Mouse (Mus musculus): Measurements from ENCODE around the gene Grik5. TPM values are rescaled to one million over a fixed set of nuclear protein-coding genes. Genes with fewer than 3 reads are reported as not detected.

Gene Grik5
- polyA plus RNA-seq, 1 experiment from 2014 or later = 8.3 TPM

DNA sequence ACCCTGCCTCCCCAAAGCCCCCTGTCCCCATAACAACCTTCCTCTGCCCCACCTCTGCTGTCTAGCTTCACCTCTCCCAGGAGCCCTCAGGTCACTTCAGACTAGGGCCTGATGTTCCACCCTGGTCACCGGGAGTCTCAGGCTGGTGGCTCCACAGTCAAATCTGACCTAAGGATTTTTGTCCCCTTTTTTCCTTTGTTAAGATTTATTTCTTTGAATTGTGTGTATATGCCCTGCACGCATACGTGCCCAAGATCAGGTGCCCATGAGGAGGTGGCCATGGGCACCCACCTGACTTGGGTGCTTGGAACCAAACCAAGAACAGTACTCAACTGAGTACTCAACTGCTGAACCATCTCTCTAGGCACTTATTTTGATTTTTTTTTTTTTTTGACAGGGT, 101.8 kb downstream of the Grik5 start:
- ATAC-seq (ENCODE audit: insufficient number of reproducible peaks, insufficient read depth, low FRiP score, low read depth) = no peak
- Histone ChIP-seq H3K9ac (ENCODE audit: low read length) (no peak overlapping the region), H3K27ac (replicated peaks in 1 of 2; ENCODE audit: control insufficient read depth in 1 of 2, insufficient read depth in 1 of 2, low read depth in 2 of 2, low read length in 2 of 2) (no peak overlapping the region), H3K4me3 (ENCODE audit: control insufficient read depth in 1 of 2, insufficient read depth in 1 of 2, low read depth in 1 of 2, low read length in 2 of 2) (no peak overlapping the region), H3K36me3 (ENCODE audit: control insufficient read depth, insufficient read depth, low read length) (peaks cover 8% of the 10 kb centered on the region), H3K27me3 (ENCODE audit: control insufficient read depth, insufficient read depth, low read length) (no peaks in the 10 kb centered on the region), H3K4me2 (ENCODE audit: low read length) (no peak overlapping the region), H3K9me3 (ENCODE audit: control insufficient read depth, low read length) (no peaks in the 10 kb centered on the region), H3K4me1 (ENCODE audit: control insufficient read depth in 2 of 2, insufficient read depth in 2 of 2, low read length in 2 of 2) (peaks cover 5 to 9% of the 10 kb centered on the region in 2 experiments)
- 97% methylated on average over 3 of the region's 3 CpGs for WGBS

DNA sequence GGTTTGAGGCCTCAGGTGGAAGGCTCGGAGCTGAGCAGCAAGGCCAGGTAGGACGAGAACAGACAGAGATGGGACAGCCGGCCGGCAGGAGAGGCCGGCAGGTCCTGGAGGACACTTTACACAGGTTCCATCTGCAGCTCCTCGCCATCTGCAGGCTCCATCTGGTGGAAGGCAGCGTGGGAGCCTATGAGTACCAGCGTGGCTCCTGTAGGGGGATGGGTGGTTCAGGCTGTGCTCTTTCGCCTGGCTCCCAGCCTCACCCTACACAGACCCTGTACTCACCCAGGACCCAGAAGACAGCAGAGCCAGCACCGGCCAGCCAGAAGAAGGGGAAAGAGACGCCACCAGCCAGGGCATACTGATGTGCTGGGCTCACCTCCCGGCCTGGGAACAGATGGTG, 102.3 kb downstream of the Grik5 start:
- Histone ChIP-seq H3K4me1 (ENCODE audit: control insufficient read depth in 2 of 2, insufficient read depth in 2 of 2, low read length in 2 of 2) (peaks cover 5 to 9% of the 10 kb centered on the region in 2 experiments), H3K36me3 (ENCODE audit: control insufficient read depth, insufficient read depth, low read length) (peaks cover 8% of the 10 kb centered on the region), H3K9me3 (ENCODE audit: control insufficient read depth, low read length) (no peaks in the 10 kb centered on the region), H3K27me3 (ENCODE audit: control insufficient read depth, insufficient read depth, low read length) (no peaks in the 10 kb centered on the region), H3K27ac (replicated peaks in 1 of 2; ENCODE audit: control insufficient read depth in 1 of 2, insufficient read depth in 1 of 2, low read depth in 2 of 2, low read length in 2 of 2) (no peak overlapping the region), H3K4me3 (ENCODE audit: control insufficient read depth in 1 of 2, insufficient read depth in 1 of 2, low read depth in 1 of 2, low read length in 2 of 2) (no peak overlapping the region), H3K4me2 (ENCODE audit: low read length) (no peak overlapping the region), H3K9ac (ENCODE audit: low read length) (no peak overlapping the region)
- WGBS = 76% methylated on average over 12 of the region's 12 CpGs
- ATAC-seq (ENCODE audit: insufficient number of reproducible peaks, insufficient read depth, low FRiP score, low read depth) = no peak

DNA sequence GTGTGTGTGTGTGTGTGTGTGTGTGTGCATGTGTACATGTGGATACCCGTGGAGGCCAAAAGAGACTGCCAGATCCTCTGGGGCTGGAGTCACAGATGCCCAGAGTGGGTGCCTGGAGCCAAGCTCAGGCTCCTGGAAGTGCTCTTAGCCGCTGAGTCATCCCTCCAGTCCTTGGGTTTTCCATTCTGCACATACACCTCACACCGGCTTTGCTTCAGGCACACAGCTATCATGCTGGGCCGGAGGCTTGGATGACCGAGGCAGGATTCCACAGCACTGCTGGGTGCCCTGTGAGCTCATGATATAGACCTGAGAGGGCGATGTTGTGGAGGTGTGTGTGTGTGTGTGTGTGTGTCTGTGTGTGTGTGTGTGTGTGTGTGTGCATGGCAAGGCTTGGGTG, 103.7 kb downstream of the Grik5 start:
- no peak overlapping the region for H3K9ac ChIP-seq (ENCODE audit: low read length)
- 72% methylated on average over 6 of the region's 6 CpGs for WGBS
- H3K4me2 ChIP-seq (ENCODE audit: low read length) = no peak overlapping the region
- H3K4me1 ChIP-seq (ENCODE audit: control insufficient read depth in 2 of 2, insufficient read depth in 2 of 2, low read length in 2 of 2) = peaks cover 5 to 9% of the 10 kb centered on the region in 2 experiments
- no peak overlapping the region for H3K4me3 ChIP-seq (ENCODE audit: control insufficient read depth in 1 of 2, insufficient read depth in 1 of 2, low read depth in 1 of 2, low read length in 2 of 2)
- H3K36me3 ChIP-seq (ENCODE audit: control insufficient read depth, insufficient read depth, low read length) = peaks cover 8% of the 10 kb centered on the region
- H3K27me3 ChIP-seq (ENCODE audit: control insufficient read depth, insufficient read depth, low read length) = no peaks in the 10 kb centered on the region
- no peak for ATAC-seq (ENCODE audit: insufficient number of reproducible peaks, insufficient read depth, low FRiP score, low read depth)
- no peak overlapping the region for H3K27ac ChIP-seq (replicated peaks in 1 of 2; ENCODE audit: control insufficient read depth in 1 of 2, insufficient read depth in 1 of 2, low read depth in 2 of 2, low read length in 2 of 2)
- H3K9me3 ChIP-seq (ENCODE audit: control insufficient read depth, low read length) = no peaks in the 10 kb centered on the region

DNA sequence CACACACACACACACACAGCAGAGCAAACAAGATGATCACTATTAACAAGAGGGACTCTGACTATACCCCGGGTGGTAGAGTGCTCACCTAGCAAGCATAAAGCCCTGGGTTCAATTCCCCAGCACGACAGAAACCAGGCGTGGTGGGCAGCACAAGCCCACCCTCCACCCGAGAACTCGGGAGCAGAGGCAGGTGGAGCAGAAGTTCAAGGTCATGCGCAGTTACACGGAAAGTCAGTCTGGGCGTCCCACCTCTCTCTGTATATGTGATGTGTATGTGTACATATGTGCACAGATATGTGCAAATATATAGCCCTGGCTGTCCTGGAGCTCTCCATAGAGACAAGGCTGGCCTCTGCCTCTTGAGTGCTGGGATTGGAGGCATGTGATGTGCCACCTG, 104.2 kb downstream of the Grik5 start:
- no peak for ATAC-seq (ENCODE audit: insufficient number of reproducible peaks, insufficient read depth, low FRiP score, low read depth)
- 75% methylated on average over 8 of the region's 8 CpGs for WGBS

DNA sequence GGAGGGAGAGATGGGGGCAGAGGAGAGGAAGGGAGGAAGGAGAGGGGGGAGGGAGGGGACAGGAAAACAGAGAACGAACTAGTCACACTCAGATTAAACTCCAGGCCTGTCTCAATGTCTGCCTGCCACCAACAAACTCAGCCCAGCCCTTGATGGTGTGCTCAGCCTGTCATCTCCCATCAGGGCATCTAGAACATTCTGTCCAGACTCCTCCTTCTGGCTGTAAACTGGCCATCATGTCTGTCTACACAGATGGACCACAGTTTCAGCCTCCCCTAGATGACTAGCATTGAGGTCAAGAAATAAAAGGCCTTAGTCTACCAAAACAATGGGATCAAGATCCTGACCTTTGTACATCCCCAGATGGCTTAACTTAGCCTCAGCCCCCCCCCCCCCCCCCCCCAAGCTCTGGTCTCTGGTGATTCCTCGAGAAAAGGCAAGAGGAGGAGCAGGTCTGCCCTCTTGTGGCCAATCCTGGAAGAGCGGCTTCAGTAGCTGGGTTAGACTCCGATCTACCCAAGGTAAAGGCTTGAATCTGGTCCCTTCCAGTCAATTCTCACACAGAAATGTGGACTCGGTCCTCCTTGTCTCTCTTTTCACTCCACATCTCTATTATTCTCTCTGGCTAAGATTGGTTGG, 107.1 kb downstream of the Grik5 start:
- H3K27me3 ChIP-seq (ENCODE audit: control insufficient read depth, insufficient read depth, low read length) = no peaks in the 10 kb centered on the region
- H3K4me1 ChIP-seq (ENCODE audit: control insufficient read depth in 2 of 2, insufficient read depth in 2 of 2, low read length in 2 of 2) = no peaks in the 10 kb centered on the region
- no peaks in the 10 kb centered on the region for H3K9me3 ChIP-seq (ENCODE audit: control insufficient read depth, low read length)
- peaks cover 6% of the 10 kb centered on the region for H3K36me3 ChIP-seq (ENCODE audit: control insufficient read depth, insufficient read depth, low read length)
- H3K4me2 ChIP-seq (ENCODE audit: low read length) = no peak overlapping the region
- no peak for ATAC-seq (ENCODE audit: insufficient number of reproducible peaks, insufficient read depth, low FRiP score, low read depth)
- no peak overlapping the region for H3K27ac ChIP-seq (replicated peaks in 1 of 2; ENCODE audit: control insufficient read depth in 1 of 2, insufficient read depth in 1 of 2, low read depth in 2 of 2, low read length in 2 of 2)
- no peak overlapping the region for H3K9ac ChIP-seq (ENCODE audit: low read length)
- no peak overlapping the region for H3K4me3 ChIP-seq (ENCODE audit: control insufficient read depth in 1 of 2, insufficient read depth in 1 of 2, low read depth in 1 of 2, low read length in 2 of 2)
- WGBS = 13% methylated on average over 5 of the region's 5 CpGs

More for the DNA sequence above, 104.2 kb downstream of the Grik5 start:
- Histone ChIP-seq H3K4me1 (ENCODE audit: control insufficient read depth in 2 of 2, insufficient read depth in 2 of 2, low read length in 2 of 2) (peaks cover 5 to 9% of the 10 kb centered on the region in 2 experiments), H3K27ac (replicated peaks in 1 of 2; ENCODE audit: control insufficient read depth in 1 of 2, insufficient read depth in 1 of 2, low read depth in 2 of 2, low read length in 2 of 2) (no peak overlapping the region), H3K4me3 (ENCODE audit: control insufficient read depth in 1 of 2, insufficient read depth in 1 of 2, low read depth in 1 of 2, low read length in 2 of 2) (no peak overlapping the region), H3K27me3 (ENCODE audit: control insufficient read depth, insufficient read depth, low read length) (no peaks in the 10 kb centered on the region), H3K9me3 (ENCODE audit: control insufficient read depth, low read length) (no peaks in the 10 kb centered on the region), H3K36me3 (ENCODE audit: control insufficient read depth, insufficient read depth, low read length) (peaks cover 8% of the 10 kb centered on the region), H3K9ac (ENCODE audit: low read length) (no peak overlapping the region), H3K4me2 (ENCODE audit: low read length) (no peak overlapping the region)

DNA sequence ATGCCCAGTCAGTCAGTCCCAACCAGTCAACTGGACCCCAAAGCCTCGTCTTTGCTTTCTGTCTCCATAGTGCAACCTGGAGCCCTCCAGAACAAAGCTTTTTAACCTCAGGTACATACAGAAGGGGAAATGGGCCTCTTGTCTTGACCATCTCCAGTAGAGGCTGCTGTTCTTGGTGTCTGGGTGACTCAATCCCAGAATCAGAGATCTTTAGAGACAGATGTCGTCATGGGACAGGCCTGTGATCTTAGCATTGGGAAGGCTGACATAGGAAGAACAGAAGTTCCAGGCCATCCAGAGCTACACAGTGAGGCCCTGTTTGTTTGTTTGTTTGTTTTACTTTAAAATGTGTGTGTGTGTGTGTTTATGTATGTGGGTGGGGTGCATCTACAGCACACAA, 107.9 kb downstream of the Grik5 start:
- Histone ChIP-seq H3K9ac (ENCODE audit: low read length) (no peak overlapping the region), H3K4me3 (ENCODE audit: control insufficient read depth in 1 of 2, insufficient read depth in 1 of 2, low read depth in 1 of 2, low read length in 2 of 2) (no peak overlapping the region), H3K4me1 (ENCODE audit: control insufficient read depth in 2 of 2, insufficient read depth in 2 of 2, low read length in 2 of 2) (no peaks in the 10 kb centered on the region), H3K4me2 (ENCODE audit: low read length) (no peak overlapping the region), H3K9me3 (ENCODE audit: control insufficient read depth, low read length) (no peaks in the 10 kb centered on the region), H3K27ac (replicated peaks in 1 of 2; ENCODE audit: control insufficient read depth in 1 of 2, insufficient read depth in 1 of 2, low read depth in 2 of 2, low read length in 2 of 2) (no peak overlapping the region), H3K27me3 (ENCODE audit: control insufficient read depth, insufficient read depth, low read length) (no peaks in the 10 kb centered on the region), H3K36me3 (ENCODE audit: control insufficient read depth, insufficient read depth, low read length) (no peaks in the 10 kb centered on the region)
- ATAC-seq (ENCODE audit: insufficient number of reproducible peaks, insufficient read depth, low FRiP score, low read depth) = no peak
- 59% methylated on average over 2 of the region's 2 CpGs for WGBS

Small RNA genes within 50 kb of the gene (microRNA-seq; reads per million reads assigned to microRNA genes)
- gene Mir6537 (not detected), gene Mir7046 (not detected), gene Mir7047 (not detected)

Other genes with a start within 250 kb of the Grik5 start
- 13.5 and 14.2 TPM in 2 replicates for gene Gm9844, start 210.1 kb downstream of the Grik5 start, polyA plus RNA-seq (2014; fragmentation: Nextera tagmentation; extraction: Ambion mirVana)
- not detected in 2 replicates for gene Lypd4, start 202.4 kb downstream of the Grik5 start, polyA plus RNA-seq (2014; fragmentation: Nextera tagmentation; extraction: Ambion mirVana)
- gene Dmrtc2, start 202.3 kb downstream of the Grik5 start, polyA plus RNA-seq (2014; fragmentation: Nextera tagmentation; extraction: Ambion mirVana) = not detected in 2 replicates
- 1,418 and 1,656 TPM in 2 replicates for gene Rps19, start 188.0 kb downstream of the Grik5 start, polyA plus RNA-seq (2014; fragmentation: Nextera tagmentation; extraction: Ambion mirVana)
- not detected in 2 replicates for gene Cd79a, start 175.0 kb downstream of the Grik5 start, polyA plus RNA-seq (2014; fragmentation: Nextera tagmentation; extraction: Ambion mirVana)
- gene Arhgef1, start 169.4 kb downstream of the Grik5 start, polyA plus RNA-seq (2014; fragmentation: Nextera tagmentation; extraction: Ambion mirVana) = 58.4 and 63.3 TPM in 2 replicates
- not detected in 2 replicates for gene Gm4881, start 127.9 kb downstream of the Grik5 start, polyA plus RNA-seq (2014; fragmentation: Nextera tagmentation; extraction: Ambion mirVana)
- gene Rabac1, start 99.6 kb downstream of the Grik5 start, polyA plus RNA-seq (2014; fragmentation: Nextera tagmentation; extraction: Ambion mirVana) = 254 and 263 TPM in 2 replicates
- gene Atp1a3, start 66.4 kb downstream of the Grik5 start, polyA plus RNA-seq (2014; fragmentation: Nextera tagmentation; extraction: Ambion mirVana) = 0.67 and 0.76 TPM in 2 replicates
- gene Zfp574, start 221 bp upstream of the Grik5 start, polyA plus RNA-seq (2014; fragmentation: Nextera tagmentation; extraction: Ambion mirVana) = 14.5 and 14.8 TPM in 2 replicates
- 0.50 and 0.71 TPM in 2 replicates for gene Pou2f2, start 107.4 kb upstream of the Grik5 start, polyA plus RNA-seq (2014; fragmentation: Nextera tagmentation; extraction: Ambion mirVana)
- 4.8 and 5.7 TPM in 2 replicates for gene Dedd2, start 148.3 kb upstream of the Grik5 start, polyA plus RNA-seq (2014; fragmentation: Nextera tagmentation; extraction: Ambion mirVana)
- 2.3 and 2.4 TPM in 2 replicates for gene Zfp526, start 149.1 kb upstream of the Grik5 start, polyA plus RNA-seq (2014; fragmentation: Nextera tagmentation; extraction: Ambion mirVana)
- 10.0 and 12.2 TPM in 2 replicates for gene Gsk3a, start 165.5 kb upstream of the Grik5 start, polyA plus RNA-seq (2014; fragmentation: Nextera tagmentation; extraction: Ambion mirVana)
- 14.4 and 17.4 TPM in 2 replicates for gene Erf, start 178.4 kb upstream of the Grik5 start, polyA plus RNA-seq (2014; fragmentation: Nextera tagmentation; extraction: Ambion mirVana)
- 25.4 and 28.4 TPM in 2 replicates for gene Cic, start 195.4 kb upstream of the Grik5 start, polyA plus RNA-seq (2014; fragmentation: Nextera tagmentation; extraction: Ambion mirVana)
- gene Pafah1b3, start 225.6 kb upstream of the Grik5 start, polyA plus RNA-seq (2014; fragmentation: Nextera tagmentation; extraction: Ambion mirVana) = 130 and 142 TPM in 2 replicates
- gene Prr19, start 229.1 kb upstream of the Grik5 start, polyA plus RNA-seq (2014; fragmentation: Nextera tagmentation; extraction: Ambion mirVana) = 0.16 TPM in 1 of 2 replicates, not detected in the other
- 0.30 TPM in 1 of 2 replicates, not detected in the other for gene Tmem145, start 233.8 kb upstream of the Grik5 start, polyA plus RNA-seq (2014; fragmentation: Nextera tagmentation; extraction: Ambion mirVana)
- 6.8 and 7.9 TPM in 2 replicates for gene Megf8, start 244.8 kb upstream of the Grik5 start, polyA plus RNA-seq (2014; fragmentation: Nextera tagmentation; extraction: Ambion mirVana)